Mouse (Mus musculus) heart, embryonic 12.5 days (tissue): ENCODE results near the gene BC055324. TPM values are rescaled to one million over a fixed set of nuclear protein-coding genes. Genes with fewer than 3 reads are reported as not detected.

Experiments used
- ATAC-seq: fragments of 200-750 bp; cut with Nextera tagmentation; 2 replicates; pipeline ENCODE4 v1.8.0; 2017; ENCODE audit warnings: moderate TSS enrichment, moderate library complexity; ENCODE audit not compliant: insufficient number of reproducible peaks, low FRiP score
- H3K27ac ChIP-seq: fragments of 300-500 bp; sonication (generic); 2 replicates; pipeline ENCODE4 v1.5.1; 2016; ENCODE audit warnings: mild to moderate bottlenecking, moderate library complexity; ENCODE audit not compliant: poor library complexity, severe bottlenecking
- H3K27me3 ChIP-seq: fragments of 300-500 bp; sonication (generic); replicated peaks from 2 replicates; pipeline ENCODE4 v1.6.1; 2016; ENCODE audit warnings: mild to moderate bottlenecking, moderate library complexity
- H3K36me3 ChIP-seq: fragments of 300-500 bp; sonication (generic); 2 replicates; pipeline ENCODE4 v1.6.1; 2016; ENCODE audit warnings: mild to moderate bottlenecking, moderate library complexity
- H3K4me1 ChIP-seq: fragments of 300-500 bp; sonication (generic); replicated peaks from 2 replicates; pipeline ENCODE4 v1.6.1; 2016; ENCODE audit warnings: mild to moderate bottlenecking
- H3K4me2 ChIP-seq: fragments of 300-500 bp; sonication (generic); 2 replicates; pipeline ENCODE4 v1.6.1; 2016; ENCODE audit warnings: mild to moderate bottlenecking, moderate library complexity
- H3K4me3 ChIP-seq: fragments of 300-500 bp; sonication (generic); 2 replicates; pipeline ENCODE4 v1.5.1; 2016; ENCODE audit warnings: mild to moderate bottlenecking
- H3K9ac ChIP-seq: fragments of 300-500 bp; sonication (generic); 2 replicates; pipeline ENCODE4 v1.6.1; 2016; ENCODE audit warnings: mild to moderate bottlenecking, moderate library complexity
- H3K9me3 ChIP-seq: fragments of 300-500 bp; sonication (generic); replicated peaks from 2 replicates; pipeline ENCODE4 v1.6.1; 2016; ENCODE audit warnings: mild to moderate bottlenecking, moderate library complexity
- WGBS: fragments of 180-500 bp; shearing (Covaris S2); methylation state at CpG from one replicate; pipeline ENCODE4 v1.1.7; 2016; 5-methylcytosine and 5-hydroxymethylcytosine counted together
- polyA plus RNA-seq: library from polyadenylated mRNA; unstranded; fragments of >200 nt; fragmentation: Nextera tagmentation; extraction: Ambion mirVana; gene quantifications from 2 replicates; pipeline ENCODE4 v1.2.1, GENCODE M21; 2016

The BC055324 gene
- polyA plus RNA-seq, 1 experiment from 2014 or later: 18.9 TPM

DNA sequence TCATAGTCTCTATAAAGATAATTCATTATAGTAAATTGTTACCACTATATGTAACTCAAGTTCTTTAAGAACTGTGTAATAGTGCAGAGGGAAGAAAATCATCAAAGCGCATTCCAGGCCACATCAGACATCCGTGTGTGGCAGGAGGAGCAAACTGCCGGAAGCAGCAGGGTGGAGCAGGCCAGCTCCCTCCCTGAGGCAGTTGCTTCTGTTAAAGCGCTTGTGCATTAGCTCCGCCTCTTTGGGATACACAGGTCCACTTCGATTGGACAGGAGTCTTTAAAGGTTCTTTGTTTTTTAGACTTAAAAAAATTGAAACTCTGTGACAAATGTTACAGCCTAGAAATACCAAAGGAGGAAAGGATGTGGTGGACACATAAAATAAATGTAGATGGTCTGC, 52.5 kb downstream of the BC055324 start:
- Histone ChIP-seq H3K27me3 (no peaks in the 10 kb centered on the region), H3K9ac (no peak overlapping the region), H3K4me1 (no peaks in the 10 kb centered on the region), H3K4me3 (no peak overlapping the region), H3K4me2 (no peak overlapping the region), H3K36me3 (peaks cover 89% of the 10 kb centered on the region), H3K9me3 (no peaks in the 10 kb centered on the region), H3K27ac (no peak overlapping the region)
- no peak for ATAC-seq
- WGBS: 68% methylated on average over 6 of the region's 6 CpGs

DNA sequence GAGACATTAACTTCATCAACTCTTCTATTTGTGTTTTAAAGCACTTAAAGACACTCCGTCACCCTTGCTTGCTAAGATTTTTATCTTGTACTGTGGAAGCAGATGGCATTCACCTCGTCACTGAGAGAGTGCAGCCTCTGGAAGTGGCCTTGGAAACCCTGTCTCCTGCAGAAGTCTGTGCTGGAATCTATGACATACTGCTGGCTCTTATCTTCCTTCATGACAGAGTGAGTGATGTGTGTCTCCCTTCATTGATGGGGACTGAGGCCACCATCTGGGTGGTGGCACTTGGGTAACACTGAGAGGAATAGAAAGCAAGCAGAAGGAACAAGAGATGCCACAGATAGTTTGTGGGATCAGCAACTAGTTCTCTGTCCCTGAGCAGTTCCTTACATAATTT, 60.0 kb downstream of the BC055324 start:
- ATAC-seq: no peak
- Histone ChIP-seq H3K4me1 (peaks cover 15% of the 10 kb centered on the region), H3K27me3 (no peaks in the 10 kb centered on the region), H3K27ac (no peak overlapping the region), H3K9me3 (no peaks in the 10 kb centered on the region), H3K4me2 (no peak overlapping the region), H3K36me3 (peaks cover 57% of the 10 kb centered on the region), H3K9ac (no peak overlapping the region), H3K4me3 (no peak overlapping the region)
- WGBS: 40% methylated on average over 2 of the region's 2 CpGs

DNA sequence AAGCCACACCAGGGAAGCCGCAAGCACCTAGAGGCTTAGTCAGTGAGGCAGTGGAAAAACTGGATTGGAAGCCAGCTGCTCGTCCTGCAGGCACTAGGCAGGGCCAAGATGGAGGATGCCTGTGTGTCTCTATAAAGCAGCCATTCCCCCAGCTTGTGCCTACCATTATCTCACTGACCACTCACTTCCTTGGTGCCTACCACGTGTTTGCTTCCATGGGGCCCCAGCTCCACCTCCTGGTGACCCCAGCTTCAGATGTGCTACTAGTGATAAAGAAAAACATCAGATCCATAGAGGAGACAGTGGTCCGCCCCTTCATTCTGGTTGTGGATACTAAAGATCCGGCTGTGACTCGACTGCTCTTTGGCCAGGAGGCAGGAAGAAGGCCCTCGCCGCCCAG, 62.8 kb downstream of the BC055324 start:
- Histone ChIP-seq H3K4me1 (peaks cover 15% of the 10 kb centered on the region), H3K9ac (no peak overlapping the region), H3K27me3 (no peaks in the 10 kb centered on the region), H3K4me2 (0 out of 2 replicates have a peak overlapping the region, but pooled peaks have one; percentile 95), H3K27ac (no peak overlapping the region), H3K9me3 (no peaks in the 10 kb centered on the region), H3K36me3 (peaks cover 34% of the 10 kb centered on the region), H3K4me3 (no peak overlapping the region)
- ATAC-seq: no peak
- 71% methylated on average over 8 of the region's 8 CpGs for WGBS

DNA sequence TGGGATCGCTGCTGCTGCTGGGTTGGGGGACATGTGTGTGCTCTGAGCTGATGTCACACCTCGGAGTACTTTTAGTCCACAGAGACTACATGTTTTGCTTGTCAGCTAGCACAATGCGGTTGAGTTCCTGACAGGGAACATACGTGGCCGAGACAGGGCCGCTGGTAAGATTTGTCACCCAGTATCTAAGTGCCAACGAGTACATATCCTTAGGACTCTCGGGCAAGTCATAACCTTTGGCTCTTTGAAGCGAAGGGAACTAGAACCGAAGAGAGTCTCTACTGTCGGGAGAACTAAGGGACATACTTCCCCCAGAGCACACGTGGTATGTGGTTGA, 64.2 kb downstream of the BC055324 start:
- Histone ChIP-seq H3K27ac (peak overlapping the region; percentile 43; the same call in 1 of the 2 replicates), H3K9me3 (no peaks in the 10 kb centered on the region), H3K9ac (peak overlapping the region; percentile 98), H3K36me3 (peaks cover 21% of the 10 kb centered on the region), H3K4me3 (peak overlapping the region; percentile 92), H3K4me2 (peak overlapping the region; percentile 95), H3K27me3 (no peaks in the 10 kb centered on the region), H3K4me1 (peaks cover 15% of the 10 kb centered on the region)
- no peak for ATAC-seq
- WGBS: 2% methylated on average over 12 of the region's 12 CpGs

DNA sequence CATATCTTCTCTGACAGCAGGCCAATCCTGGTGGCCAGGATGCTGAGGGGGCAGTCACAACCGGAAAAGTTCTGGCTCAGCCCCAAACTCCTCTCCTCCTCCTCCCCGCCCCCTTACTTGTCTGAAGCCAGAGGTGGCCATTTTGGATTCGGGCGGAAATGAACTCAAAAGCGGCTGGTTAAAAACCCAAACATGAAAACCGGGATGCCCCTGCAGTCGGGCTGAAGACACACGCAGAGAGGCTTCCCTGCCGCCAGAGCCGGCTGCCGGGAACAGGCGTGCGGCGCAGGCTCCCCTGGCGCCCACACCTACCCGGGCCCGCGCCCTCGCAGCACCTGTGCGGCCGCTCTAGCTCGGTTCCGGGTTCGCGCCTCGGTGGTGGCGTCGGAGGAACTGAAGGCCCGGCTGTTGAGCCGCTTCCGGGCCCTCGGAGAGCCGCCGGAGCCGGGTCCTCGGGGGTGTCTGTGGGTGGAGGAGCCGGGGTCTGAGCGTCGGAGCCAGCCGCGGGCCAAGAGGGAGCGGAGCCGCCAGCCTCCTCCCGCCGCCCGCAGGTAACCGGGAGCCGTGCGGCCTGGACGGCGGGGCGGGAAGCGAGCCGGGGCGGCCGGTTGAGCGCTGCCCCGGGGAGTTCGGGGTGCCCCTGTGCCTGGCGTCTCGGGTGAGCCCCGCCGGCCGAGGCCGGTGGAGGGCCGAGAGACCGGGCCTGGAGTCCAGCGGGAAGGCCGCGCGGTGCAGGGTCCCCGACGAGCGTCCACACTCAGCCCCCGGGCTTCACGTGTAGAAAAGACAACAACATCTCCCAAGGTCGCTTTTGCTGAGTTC, 64.7 kb downstream of the BC055324 start:
- under 1% methylated on average over 75 of the region's 77 CpGs for WGBS
- peaks cover 15% of the 10 kb centered on the region for H3K4me1 ChIP-seq
- H3K27me3 ChIP-seq: no peaks in the 10 kb centered on the region
- peak; percentile 94 for ATAC-seq
- no peaks in the 10 kb centered on the region for H3K9me3 ChIP-seq
- H3K9ac ChIP-seq: peak overlapping the region; percentile 98
- H3K4me2 ChIP-seq: peak overlapping the region; percentile 95
- H3K4me3 ChIP-seq: peak overlapping the region; percentile 92
- H3K27ac ChIP-seq: peak overlapping the region; percentile 43
- H3K36me3 ChIP-seq: peaks cover 15% of the 10 kb centered on the region

DNA sequence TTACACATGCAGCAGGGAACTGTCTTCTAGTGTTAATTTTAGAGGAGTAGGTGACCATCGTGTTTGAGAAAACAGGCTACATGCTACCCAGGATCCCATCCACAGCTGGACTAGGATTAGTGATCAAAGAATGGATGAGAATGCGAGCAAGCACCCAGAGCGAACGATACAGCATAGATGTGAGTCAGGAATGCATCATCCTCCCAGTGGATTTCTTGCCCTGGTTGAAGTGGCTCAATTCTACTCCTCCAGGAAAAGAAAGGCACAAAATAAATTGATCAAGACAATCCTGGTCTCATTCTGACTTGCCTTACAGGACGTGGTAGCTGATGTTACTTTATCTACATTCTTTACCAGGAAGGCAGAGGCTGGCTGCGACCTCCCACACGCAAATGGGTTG, 65.8 kb downstream of the BC055324 start, which contains the start of gene Scyl3:
Scyl3 (plus strand) TSS at position 255 of the 400 bp plus-strand sequence.
- WGBS: 70% methylated on average over 7 of the region's 7 CpGs
- H3K9ac ChIP-seq: peak within 1 kb of the TSS; percentile 98
- H3K27ac ChIP-seq: peak within 1 kb of the TSS; percentile 43
- peaks cover 7% of the 10 kb centered on the region; the same call in 1 of the 2 replicates for H3K36me3 ChIP-seq
- peak within 1 kb of the TSS; percentile 95 for H3K4me2 ChIP-seq
- H3K27me3 ChIP-seq: no peaks in the 10 kb centered on the region
- H3K9me3 ChIP-seq: no peaks in the 10 kb centered on the region
- peaks cover 15% of the 10 kb centered on the region for H3K4me1 ChIP-seq
- no peak for ATAC-seq
- H3K4me3 ChIP-seq: peak within 1 kb of the TSS; percentile 92

DNA sequence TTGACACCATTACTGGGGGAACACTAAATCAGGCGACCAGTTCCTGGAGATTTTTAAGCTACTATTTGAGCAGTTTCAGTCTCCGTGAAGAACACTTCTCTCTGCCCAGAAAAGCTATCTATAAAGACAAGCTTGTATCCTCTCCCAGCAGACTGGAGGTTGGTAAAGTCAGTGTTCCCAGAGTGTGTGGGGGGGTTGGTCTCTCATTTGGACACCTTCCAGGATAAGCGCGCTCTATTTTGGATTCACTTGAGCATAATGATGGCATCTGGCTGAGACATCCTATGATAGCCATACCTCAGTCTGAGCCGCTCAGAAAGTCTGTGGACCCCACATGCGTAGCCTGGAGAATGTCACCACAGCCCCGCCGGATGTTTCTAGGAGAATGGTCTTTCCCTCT, 70.5 kb downstream of the BC055324 start:
- Histone ChIP-seq H3K4me3 (no peak overlapping the region), H3K9me3 (no peaks in the 10 kb centered on the region), H3K27me3 (no peaks in the 10 kb centered on the region), H3K4me1 (no peaks in the 10 kb centered on the region), H3K36me3 (no peaks in the 10 kb centered on the region), H3K9ac (no peak overlapping the region), H3K27ac (no peak overlapping the region), H3K4me2 (no peak overlapping the region)
- no peak for ATAC-seq
- WGBS: 79% methylated on average over 8 of the region's 8 CpGs

DNA sequence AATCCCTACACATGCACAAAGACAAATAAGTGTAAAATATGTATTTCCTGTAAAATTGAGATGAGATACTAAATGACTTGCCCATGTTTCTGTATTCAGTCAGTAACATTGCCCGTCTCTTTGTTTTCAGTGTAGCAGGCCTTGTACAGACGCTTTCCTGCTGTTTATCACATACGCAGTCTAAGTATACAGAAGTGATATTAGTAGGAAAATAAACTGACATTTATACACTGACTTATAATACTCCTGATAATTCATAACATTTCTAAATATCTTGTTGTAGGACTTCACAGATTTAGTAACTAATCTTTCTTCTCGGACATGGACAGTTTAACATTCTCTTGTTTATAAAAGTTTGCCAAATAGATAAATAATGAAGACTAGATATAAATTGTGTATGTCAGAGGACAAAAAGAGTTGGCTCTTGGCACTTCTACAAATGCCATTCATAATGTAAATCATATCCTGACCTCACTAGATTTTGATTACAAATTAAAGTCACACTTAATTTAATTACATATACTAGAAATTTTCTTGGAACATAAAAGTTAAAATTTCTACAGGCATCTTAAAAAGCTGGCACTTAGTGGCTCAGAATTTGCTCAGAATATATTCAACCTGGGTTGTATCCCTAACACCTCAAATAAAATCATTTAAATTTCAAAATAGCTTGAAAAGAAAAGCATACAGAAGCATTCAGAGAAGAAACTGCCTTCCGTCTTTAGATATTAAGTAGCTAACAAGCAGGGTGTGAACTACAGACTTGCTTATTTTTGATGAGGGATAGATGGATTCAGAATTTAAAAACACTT, 77.0 kb downstream of the BC055324 start:
- H3K4me3 ChIP-seq: no peak overlapping the region
- H3K9ac ChIP-seq: no peak overlapping the region
- ATAC-seq: no peak
- peaks cover 5% of the 10 kb centered on the region for H3K36me3 ChIP-seq
- no peaks in the 10 kb centered on the region for H3K4me1 ChIP-seq
- H3K4me2 ChIP-seq: no peak overlapping the region
- WGBS: 92% methylated on average over 5 of the region's 5 CpGs
- no peaks in the 10 kb centered on the region for H3K9me3 ChIP-seq
- H3K27me3 ChIP-seq: no peaks in the 10 kb centered on the region
- no peak overlapping the region for H3K27ac ChIP-seq

DNA sequence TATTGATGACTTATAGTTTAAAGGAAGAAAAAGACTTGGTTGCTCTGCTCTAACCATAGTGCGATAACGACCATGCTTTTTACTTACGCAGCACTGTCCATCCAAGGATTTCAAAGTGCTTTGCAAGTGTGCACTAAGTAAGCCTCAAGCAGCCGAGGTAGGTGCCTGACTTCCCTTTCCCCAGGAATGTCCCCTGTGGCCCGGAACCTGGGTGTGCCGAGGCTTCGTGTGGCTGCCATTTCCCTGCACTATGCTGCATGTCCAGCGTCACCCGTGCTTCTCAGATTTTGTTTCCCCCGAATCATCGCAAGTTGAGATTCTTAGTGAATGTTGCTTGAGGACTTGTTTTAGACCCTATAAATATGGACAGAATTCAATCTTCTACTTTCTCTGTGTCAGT, 82.6 kb downstream of the BC055324 start:
- Histone ChIP-seq H3K4me3 (no peak overlapping the region), H3K4me1 (no peaks in the 10 kb centered on the region), H3K4me2 (no peak overlapping the region), H3K9ac (no peak overlapping the region), H3K27ac (no peak overlapping the region), H3K27me3 (no peaks in the 10 kb centered on the region), H3K9me3 (no peaks in the 10 kb centered on the region), H3K36me3 (peaks cover 1% of the 10 kb centered on the region)
- ATAC-seq: no peak
- 87% methylated on average over 11 of the region's 11 CpGs for WGBS

DNA sequence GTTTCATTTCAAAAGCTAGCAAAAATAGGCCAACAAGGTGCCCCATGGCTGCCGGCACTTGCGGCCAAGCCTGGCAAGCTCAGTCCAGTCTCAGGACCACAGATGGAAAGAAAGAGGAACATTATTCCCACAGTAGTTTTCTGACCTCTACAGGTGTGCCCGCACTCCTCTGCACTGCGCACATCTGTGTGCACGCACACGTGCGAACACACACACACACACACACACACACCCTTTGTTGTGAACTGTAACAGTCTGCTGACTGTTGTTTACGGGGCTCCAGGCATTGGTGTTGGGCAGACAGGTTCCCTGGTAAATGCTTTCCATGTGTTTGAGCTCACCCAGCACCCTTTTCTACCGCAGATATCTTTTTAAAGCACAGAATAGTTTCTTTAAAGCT, 83.8 kb downstream of the BC055324 start:
- Histone ChIP-seq H3K9me3 (no peaks in the 10 kb centered on the region), H3K4me3 (no peak overlapping the region), H3K27ac (no peak overlapping the region), H3K4me2 (no peak overlapping the region), H3K9ac (no peak overlapping the region), H3K27me3 (no peaks in the 10 kb centered on the region), H3K36me3 (no peaks in the 10 kb centered on the region), H3K4me1 (no peaks in the 10 kb centered on the region)
- WGBS: 86% methylated on average over 9 of the region's 9 CpGs
- ATAC-seq: no peak

DNA sequence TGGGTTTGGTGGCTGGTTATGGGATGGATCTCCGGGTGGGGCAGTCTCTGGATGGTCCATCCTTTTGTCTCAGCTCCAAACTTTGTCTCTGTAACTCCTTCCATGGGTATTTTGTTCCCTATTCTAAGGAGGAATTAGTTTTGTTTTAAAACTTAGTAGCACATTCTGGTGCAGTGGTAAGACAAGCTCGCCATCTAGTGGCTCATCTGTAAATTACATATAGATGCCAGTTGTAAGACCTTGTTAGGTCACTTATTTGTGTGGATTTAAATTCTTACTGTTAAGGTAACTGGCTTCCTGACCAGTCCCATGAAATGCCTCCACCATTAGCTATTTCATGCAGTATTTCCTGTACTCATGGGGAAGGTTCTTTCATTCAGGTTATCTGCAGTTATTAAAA, 84.3 kb downstream of the BC055324 start:
- H3K36me3 ChIP-seq: no peaks in the 10 kb centered on the region
- 6% methylated on average over 2 of the region's 2 CpGs for WGBS
- H3K9ac ChIP-seq: no peak overlapping the region
- ATAC-seq: no peak
- no peak overlapping the region for H3K4me2 ChIP-seq
- H3K9me3 ChIP-seq: no peaks in the 10 kb centered on the region
- no peak overlapping the region for H3K27ac ChIP-seq
- H3K4me3 ChIP-seq: no peak overlapping the region
- no peaks in the 10 kb centered on the region for H3K27me3 ChIP-seq
- no peaks in the 10 kb centered on the region for H3K4me1 ChIP-seq
